Mouse (Mus musculus): ENCODE measurements around the gene Map4k1. TPM values are rescaled to one million over a fixed set of nuclear protein-coding genes. Genes with fewer than 3 reads are reported as not detected.

Map4k1 gene
- total RNA-seq, 4 experiments from 2014 or later, result 0.22 to 0.82 (median 0.41) TPM

Small RNAs within 50 kb of the gene (microRNA-seq; reads per million reads assigned to microRNA genes)
- not detected for gene Gm44408

Other genes starting within 250 kb of the Map4k1 start
- gene Mrps12, start 240.2 kb upstream of the Map4k1 start, total RNA-seq (2022), result 10 to 100 TPM; 36.1 to 42.4 (median 40.5) TPM
- gene Sars2, start 240.1 kb upstream of the Map4k1 start, total RNA-seq (2022), result 10 to 100 TPM; 12.3 to 13.5 (median 12.6) TPM
- not detected for gene Ccer2, start 225.9 kb upstream of the Map4k1 start, total RNA-seq (2022)
- gene Sirt2, start 215.3 kb upstream of the Map4k1 start, total RNA-seq (2022), result 100 to 1,000 TPM in 1 of 4 experiments, 10 to 100 TPM in 3; 94.9 to 105 (median 96.4) TPM
- gene Nfkbib, start 214.5 kb upstream of the Map4k1 start, total RNA-seq (2022), result 10 to 100 TPM; 28.5 to 34.2 (median 31.2) TPM
- under 1 TPM in 3 of 4 experiments, not detected in 1; 0.27 to 0.70 (median 0.56) TPM for gene Rinl, start 193.1 kb upstream of the Map4k1 start, total RNA-seq (2022)
- gene Hnrnpl, start 173.5 kb upstream of the Map4k1 start, total RNA-seq (2022), result 100 to 1,000 TPM; 105 to 116 (median 109) TPM
- gene Ech1, start 156.8 kb upstream of the Map4k1 start, total RNA-seq (2022), result 100 to 1,000 TPM; 222 to 343 (median 237) TPM
- 1 to 10 TPM in 3 of 4 experiments, under 1 TPM in 1; 0.58 to 1.6 (median 1.4) TPM for gene Lgals4, start 148.2 kb upstream of the Map4k1 start, total RNA-seq (2022)
- gene Lgals7, start 118.2 kb upstream of the Map4k1 start, total RNA-seq (2022), result not detected
- under 1 TPM in 1 of 4 experiments, not detected in 3; 0.11 TPM for gene Capn12, start 100.6 kb upstream of the Map4k1 start, total RNA-seq (2022)
- 10 to 100 TPM; 21.3 to 36.9 (median 28.2) TPM for gene Actn4, start 19.7 kb upstream of the Map4k1 start, total RNA-seq (2022)
- 100 to 1,000 TPM; 130 to 143 (median 134) TPM for gene Eif3k, start 186 bp upstream of the Map4k1 start, total RNA-seq (2022)
- 1,000 to 10,000 TPM; 1,847 to 2,398 (median 2,093) TPM for gene Ryr1, start 143.1 kb downstream of the Map4k1 start, total RNA-seq (2022)
- under 1 TPM; 0.24 to 0.67 (median 0.37) TPM for gene Rasgrp4, start 152.8 kb downstream of the Map4k1 start, total RNA-seq (2022)
- gene Fam98c, start 174.2 kb downstream of the Map4k1 start, total RNA-seq (2022), result 10 to 100 TPM in 3 of 4 experiments, 1 to 10 TPM in 1; 9.9 to 11.0 (median 10.5) TPM
- under 1 TPM in 3 of 4 experiments, not detected in 1; 0.21 to 0.25 (median 0.24) TPM for gene Ggn, start 188.2 kb downstream of the Map4k1 start, total RNA-seq (2022)
- 1 to 10 TPM; 1.6 to 3.6 (median 2.6) TPM for gene Spred3, start 188.4 kb downstream of the Map4k1 start, total RNA-seq (2022)
- gene Psmd8, start 198.7 kb downstream of the Map4k1 start, total RNA-seq (2022), result 100 to 1,000 TPM; 168 to 274 (median 229) TPM
- gene Catsperg1, start 232.0 kb downstream of the Map4k1 start, total RNA-seq (2022), result under 1 TPM in 2 of 4 experiments, not detected in 2; 0.13 to 0.68 TPM

Measured in gastrocnemius, adult 8-10 months (tissue).